Mouse (Mus musculus): Measurements from ENCODE around the gene Smpd1. TPM values are rescaled to one million over a fixed set of nuclear protein-coding genes. Genes with fewer than 3 reads are reported as not detected.
A peak's percentile ranks its signal among the peaks of the same experiment; 100 is the strongest.

Gene Smpd1
- total and polyA plus RNA-seq, 2 experiments from 2014 or later, result 85.3 to 159 TPM

- H3K4me2 ChIP-seq (ENCODE audit: low read depth, low read length), result no peak overlapping the region
- no peak for TF ChIP-seq CTCF (IDR thresholded peaks at IDR 0.05; ENCODE audit: low read depth)
- no peak for TF ChIP-seq EP300 (IDR thresholded peaks at IDR 0.05; ENCODE audit: low read depth)
- H3K36me3 ChIP-seq (replicated peaks; ENCODE audit: control insufficient read depth, insufficient read depth, low read length), result peaks cover 25% of the 10 kb centered on the region
- ATAC-seq (ENCODE audit: insufficient read depth, low read depth) (no peak), DNase-seq (ENCODE audit: low spot score) (no peak)
- H3K27me3 ChIP-seq (ENCODE audit: control insufficient read depth, insufficient read depth, low read length), result no peaks in the 10 kb centered on the region
- 82% methylated on average over 3 of the region's 3 CpGs for WGBS
- H3K9me3 ChIP-seq (replicated peaks; ENCODE audit: control insufficient read depth, low read length), result no peaks in the 10 kb centered on the region
- H3K9ac ChIP-seq (replicated peaks; ENCODE audit: low read depth, low read length), result no peak overlapping the region
- no peak overlapping the region for H3K4me3 ChIP-seq (ENCODE audit: low read depth, low read length)
- no peak overlapping the region for H3K27ac ChIP-seq (ENCODE audit: low read depth)
- peaks cover 16% of the 10 kb centered on the region for H3K4me1 ChIP-seq (ENCODE audit: control insufficient read depth, insufficient read depth)
Observed at GRCm38 (mm10) chr7:105562317-105562716, 8.2 kb downstream of the Smpd1 start.

- 73% methylated on average over 3 of the region's 3 CpGs for WGBS
- no peak for ATAC-seq (ENCODE audit: insufficient read depth, low read depth)
- TF ChIP-seq EP300 (IDR thresholded peaks at IDR 0.05; ENCODE audit: low read depth) (no peak), CTCF (IDR thresholded peaks at IDR 0.05; ENCODE audit: low read depth) (no peak)
- Histone ChIP-seq H3K9ac (replicated peaks; ENCODE audit: low read depth, low read length) (no peak overlapping the region), H3K4me3 (ENCODE audit: low read depth, low read length) (no peak overlapping the region), H3K9me3 (replicated peaks; ENCODE audit: control insufficient read depth, low read length) (no peaks in the 10 kb centered on the region), H3K4me1 (ENCODE audit: control insufficient read depth, insufficient read depth) (peaks cover 16% of the 10 kb centered on the region), H3K27me3 (ENCODE audit: control insufficient read depth, insufficient read depth, low read length) (no peaks in the 10 kb centered on the region), H3K36me3 (replicated peaks; ENCODE audit: control insufficient read depth, insufficient read depth, low read length) (peaks cover 14% of the 10 kb centered on the region), H3K4me2 (ENCODE audit: low read depth, low read length) (no peak overlapping the region), H3K27ac (ENCODE audit: low read depth) (no peak overlapping the region)
- DNase-seq (ENCODE audit: low spot score), result no peak
Observed at GRCm38 (mm10) chr7:105563367-105563766, 9.2 kb downstream of the Smpd1 start.

DNA sequence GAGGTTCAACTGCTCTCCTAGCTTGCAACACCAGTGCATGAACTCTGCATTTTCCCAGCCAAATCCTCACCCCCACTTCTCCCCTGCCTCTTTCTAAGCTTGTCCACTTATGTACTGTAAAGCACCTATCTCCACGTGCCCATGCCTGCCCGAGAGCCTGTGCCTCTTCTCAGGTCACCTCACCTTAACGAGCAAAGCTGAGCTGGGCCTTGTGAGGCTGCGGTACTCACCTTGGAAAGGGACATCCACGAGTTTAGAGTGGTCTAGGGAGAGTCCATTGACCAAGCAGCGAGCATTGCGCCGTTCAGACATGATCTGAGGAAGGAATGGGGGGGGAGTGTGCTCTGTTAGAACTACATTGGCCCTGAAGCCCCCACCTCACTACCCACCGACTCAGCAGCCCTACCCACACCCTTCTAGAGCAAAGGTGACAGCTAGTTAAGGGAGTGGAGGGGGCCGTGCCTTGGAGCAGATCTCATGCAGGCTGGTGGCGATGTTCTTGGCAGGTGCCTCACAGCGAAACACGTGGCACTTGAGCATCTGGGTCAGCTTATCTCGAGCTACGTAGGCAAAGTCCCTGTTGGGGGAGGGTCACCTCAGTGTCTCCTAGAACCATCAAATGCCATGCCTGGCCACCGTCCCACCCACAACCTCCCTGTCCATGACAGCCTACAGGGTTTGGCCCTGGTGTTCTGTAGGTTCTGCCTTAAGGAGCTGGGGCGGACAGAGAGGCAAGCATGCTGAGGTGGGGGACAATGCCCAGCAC is 11.1 kb downstream of the Smpd1 start:
- H3K9me3 ChIP-seq (replicated peaks; ENCODE audit: control insufficient read depth, low read length), result no peaks in the 10 kb centered on the region
- WGBS, result 52% methylated on average over 17 of the region's 17 CpGs
- peaks cover 17% of the 10 kb centered on the region for H3K4me1 ChIP-seq (ENCODE audit: control insufficient read depth, insufficient read depth)
- TF ChIP-seq CTCF (IDR thresholded peaks at IDR 0.05; ENCODE audit: low read depth) (no peak), EP300 (IDR thresholded peaks at IDR 0.05; ENCODE audit: low read depth) (peak; percentile 87)
- H3K4me2 ChIP-seq (ENCODE audit: low read depth, low read length), result peak overlapping the region; percentile 5; the same call in 1 of the 2 replicates
- peak overlapping the region; percentile 78 for H3K27ac ChIP-seq (ENCODE audit: low read depth)
- H3K36me3 ChIP-seq (replicated peaks; ENCODE audit: control insufficient read depth, insufficient read depth, low read length), result peaks cover 5% of the 10 kb centered on the region; the same call in 1 of the 2 replicates
- H3K9ac ChIP-seq (replicated peaks; ENCODE audit: low read depth, low read length), result no peak overlapping the region
- peak; percentile 86 for DNase-seq (ENCODE audit: low spot score)
- no peaks in the 10 kb centered on the region for H3K27me3 ChIP-seq (ENCODE audit: control insufficient read depth, insufficient read depth, low read length)
- H3K4me3 ChIP-seq (ENCODE audit: low read depth, low read length), result no peak overlapping the region
- peak; percentile 93 for ATAC-seq (ENCODE audit: insufficient read depth, low read depth)

DNA sequence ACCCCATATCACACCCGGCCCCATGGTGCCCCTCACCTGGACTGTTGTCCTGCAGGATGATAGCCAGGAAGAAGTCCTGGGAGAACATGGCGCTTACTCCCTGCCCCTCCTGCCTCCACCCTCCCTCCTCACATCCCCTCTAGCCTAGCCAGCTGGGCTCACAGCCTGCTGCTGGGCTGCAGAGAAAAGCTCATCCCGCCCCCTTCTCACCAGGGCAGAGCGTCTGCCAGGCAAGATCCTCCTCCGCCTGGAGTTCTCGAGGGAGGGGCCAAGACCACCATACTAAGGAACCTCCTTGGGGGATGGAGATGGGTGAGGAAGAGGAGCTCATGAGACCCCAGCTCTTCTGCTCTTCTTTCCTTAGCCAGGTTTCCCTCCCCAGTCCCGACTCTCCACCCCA is 14.4 kb downstream of the Smpd1 start:
- Histone ChIP-seq H3K9me3 (replicated peaks; ENCODE audit: control insufficient read depth, low read length) (no peaks in the 10 kb centered on the region), H3K27me3 (ENCODE audit: control insufficient read depth, insufficient read depth, low read length) (no peaks in the 10 kb centered on the region), H3K36me3 (replicated peaks; ENCODE audit: control insufficient read depth, insufficient read depth, low read length) (peaks cover 2% of the 10 kb centered on the region), H3K9ac (replicated peaks; ENCODE audit: low read depth, low read length) (no peak overlapping the region), H3K4me3 (ENCODE audit: low read depth, low read length) (no peak overlapping the region), H3K4me2 (ENCODE audit: low read depth, low read length) (no peak overlapping the region), H3K27ac (ENCODE audit: low read depth) (no peak overlapping the region), H3K4me1 (ENCODE audit: control insufficient read depth, insufficient read depth) (peaks cover 25% of the 10 kb centered on the region)
- DNase-seq (ENCODE audit: low spot score) (no peak), ATAC-seq (ENCODE audit: insufficient read depth, low read depth) (no peak)
- no peak for TF ChIP-seq CTCF (IDR thresholded peaks at IDR 0.05; ENCODE audit: low read depth)
- WGBS, result 36% methylated on average over 7 of the region's 7 CpGs

- no peak overlapping the region for H3K4me3 ChIP-seq (ENCODE audit: low read depth, low read length)
- no peak for TF ChIP-seq EP300 (IDR thresholded peaks at IDR 0.05; ENCODE audit: low read depth)
- no peak for TF ChIP-seq CTCF (IDR thresholded peaks at IDR 0.05; ENCODE audit: low read depth)
- ATAC-seq (ENCODE audit: insufficient read depth, low read depth) (no peak), DNase-seq (ENCODE audit: low spot score) (no peak)
- H3K27me3 ChIP-seq (ENCODE audit: control insufficient read depth, insufficient read depth, low read length), result no peaks in the 10 kb centered on the region
- no peak overlapping the region for H3K4me2 ChIP-seq (ENCODE audit: low read depth, low read length)
- no peaks in the 10 kb centered on the region for H3K9me3 ChIP-seq (replicated peaks; ENCODE audit: control insufficient read depth, low read length)
- H3K36me3 ChIP-seq (replicated peaks; ENCODE audit: control insufficient read depth, insufficient read depth, low read length), result peaks cover 6% of the 10 kb centered on the region
- WGBS, result 38% methylated on average over 6 of the region's 6 CpGs
- peaks cover 25% of the 10 kb centered on the region for H3K4me1 ChIP-seq (ENCODE audit: control insufficient read depth, insufficient read depth)
- H3K27ac ChIP-seq (ENCODE audit: low read depth), result no peak overlapping the region
- no peak overlapping the region for H3K9ac ChIP-seq (replicated peaks; ENCODE audit: low read depth, low read length)
Observed at GRCm38 (mm10) chr7:105568988-105569471, 14.9 kb downstream of the Smpd1 start.

Data from heart, postnatal 0 days (tissue).